Mouse (Mus musculus) CH12F3 (cell line): Measurements from ENCODE around the gene Spint3.
"Not testable (repeated sequence)": the region's sequence is repeated elsewhere in the genome, so short reads cannot be mapped to it uniquely, and the experiment has no call there.

Experiments used
- in situ Hi-C: fragments of 300-500 bp; cut with MboI; formaldehyde crosslinking; loops from 2 replicates; pipeline ENCODE4 v1.14.3; 2020; ENCODE audit warnings: low sequenced_read_pairs

Gene Spint3

DNA sequence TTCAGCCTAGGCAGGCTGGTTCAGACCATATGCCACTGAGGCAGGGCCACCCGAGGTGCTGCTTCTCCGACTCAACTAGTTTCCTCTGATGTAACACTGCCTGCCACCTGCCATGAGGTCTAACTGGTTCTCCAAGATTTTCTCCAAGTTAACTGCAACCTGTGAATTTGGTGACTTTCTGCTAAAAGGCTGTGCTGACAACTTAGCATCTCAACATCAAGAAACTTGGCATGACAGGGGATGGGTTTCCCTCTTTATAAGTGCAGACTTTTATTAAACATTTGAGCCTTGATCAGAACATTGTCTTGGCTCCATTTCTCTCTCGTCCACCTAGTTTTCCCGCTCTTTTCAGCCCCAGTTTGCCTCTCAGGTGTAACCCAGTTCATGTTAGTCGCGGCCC lies at the start of gene Spint3:
Gene Spint3, minus strand, starts transcription at position 101 of the 400 bp plus-strand sequence.
- in situ Hi-C loops = not testable (repeated sequence)

- in situ Hi-C loops = no loop called here
Measured at GRCm38 (mm10) chr2:164621775-164622174, 48.5 kb upstream of the Spint3 start.

DNA sequence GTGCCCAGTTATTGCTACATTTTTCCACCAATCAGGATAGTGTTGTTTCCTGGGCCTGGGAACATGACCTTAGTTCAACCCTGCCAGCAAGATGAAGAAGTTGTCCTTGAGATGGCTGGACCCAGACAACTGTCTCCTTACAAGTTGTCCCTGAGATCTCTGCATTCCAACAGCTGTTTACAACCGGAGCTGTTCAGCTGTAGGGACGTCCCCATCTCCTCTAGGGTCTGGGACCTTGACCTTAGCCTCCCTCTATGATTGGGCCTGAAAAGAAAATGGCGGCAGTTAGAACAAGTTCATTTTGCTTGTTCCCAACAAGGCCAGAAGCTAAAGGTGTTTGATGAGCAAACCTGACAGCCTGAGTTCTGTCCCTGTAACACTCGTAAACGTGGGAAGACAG lies 45.8 kb upstream of the Spint3 start:
- in situ Hi-C loops = no loop called here

DNA sequence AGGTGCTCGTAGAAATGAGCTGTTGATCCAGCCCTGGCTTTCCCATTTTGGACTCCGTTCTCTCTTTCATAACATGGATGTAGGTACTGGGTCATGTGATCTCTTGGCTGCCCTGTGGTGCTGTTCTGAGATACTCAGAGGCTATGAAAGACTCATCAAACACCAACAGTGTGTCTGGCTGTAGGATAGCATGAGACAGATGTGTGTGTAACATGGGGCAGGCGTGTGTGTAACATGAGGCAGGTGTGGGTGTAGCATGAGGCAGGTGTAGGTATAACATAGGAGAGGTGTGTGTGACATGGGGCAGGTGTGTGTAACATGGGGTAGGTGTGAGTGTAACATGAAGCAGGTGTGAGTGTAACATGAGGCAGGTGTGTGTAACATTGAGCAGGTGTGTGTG lies 42.1 kb upstream of the Spint3 start:
- in situ Hi-C loops = no loop called here

DNA sequence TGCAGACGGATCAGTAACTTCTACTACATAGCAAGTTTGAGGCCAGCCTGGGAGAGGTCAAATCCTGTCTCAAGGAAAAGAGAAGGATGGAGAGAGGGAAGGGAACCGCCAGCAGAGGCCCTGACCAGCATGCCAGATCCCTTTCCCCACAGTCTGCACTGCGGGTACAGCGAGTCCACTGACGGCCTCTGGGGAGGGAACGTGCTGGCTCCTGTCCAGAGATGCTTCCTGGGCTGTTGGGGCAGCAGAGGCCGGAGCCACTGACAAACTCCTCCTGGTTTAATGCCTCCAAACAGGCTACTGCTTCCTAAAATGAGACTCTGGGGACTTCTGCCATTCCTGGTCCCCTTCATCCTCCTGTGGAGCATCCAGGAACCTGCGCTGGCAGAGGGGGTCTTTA lies 40.2 kb upstream of the Spint3 start, which contains the start of the genes Wfdc6b and Wfdc8:
Gene Wfdc6b, plus strand, starts transcription at position 52 of the 400 bp plus-strand sequence.
Gene Wfdc8, minus strand, starts transcription at position 156 of the 400 bp plus-strand sequence.
- in situ Hi-C loops = not testable (repeated sequence)

GRCm38 (mm10) chr2:164608781-164609180 lies 35.5 kb upstream of the Spint3 start:
- in situ Hi-C loops = loop anchor here (10.0 kb wide), 1 partner anchor 116 kb away; no protein-coding TSS in a partner anchor

GRCm38 (mm10) chr2:164604411-164604810 lies 31.2 kb upstream of the Spint3 start:
- in situ Hi-C loops = loop anchor here (10.0 kb wide), 1 partner anchor 120 kb away; no protein-coding TSS in a partner anchor

- in situ Hi-C loops = loop anchor here (10.0 kb wide), 1 partner anchor 121 kb away; no protein-coding TSS in a partner anchor
Measured at GRCm38 (mm10) chr2:164603482-164603881, 30.2 kb upstream of the Spint3 start.

DNA sequence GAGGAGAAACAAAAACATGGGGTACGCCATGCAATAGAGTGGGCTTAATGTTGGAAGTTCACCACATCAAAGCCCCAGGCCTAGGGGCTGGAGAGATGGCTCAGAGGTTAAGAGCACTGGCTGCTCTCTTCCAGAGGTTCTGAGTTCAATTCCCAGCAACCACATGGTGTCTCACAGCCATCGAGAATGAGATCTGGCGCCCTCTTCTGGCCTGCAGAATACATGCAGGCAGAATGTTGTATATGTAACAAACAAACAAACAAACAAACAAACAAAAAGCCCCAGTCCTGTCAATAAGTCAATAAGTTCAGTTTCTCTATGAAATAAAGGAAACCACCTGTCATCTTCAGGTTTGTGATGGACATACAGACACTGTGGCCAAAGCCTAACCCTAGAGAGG lies 26.9 kb upstream of the Spint3 start:
- in situ Hi-C loops = loop anchor here (10.0 kb wide), 1 partner anchor 125 kb away; no protein-coding TSS in a partner anchor

- in situ Hi-C loops = no loop called here
Measured at GRCm38 (mm10) chr2:164593494-164593893, 20.2 kb upstream of the Spint3 start, which contains the start of gene Eppin. Gene Eppin (minus strand): TSS chr2:164593594.

DNA sequence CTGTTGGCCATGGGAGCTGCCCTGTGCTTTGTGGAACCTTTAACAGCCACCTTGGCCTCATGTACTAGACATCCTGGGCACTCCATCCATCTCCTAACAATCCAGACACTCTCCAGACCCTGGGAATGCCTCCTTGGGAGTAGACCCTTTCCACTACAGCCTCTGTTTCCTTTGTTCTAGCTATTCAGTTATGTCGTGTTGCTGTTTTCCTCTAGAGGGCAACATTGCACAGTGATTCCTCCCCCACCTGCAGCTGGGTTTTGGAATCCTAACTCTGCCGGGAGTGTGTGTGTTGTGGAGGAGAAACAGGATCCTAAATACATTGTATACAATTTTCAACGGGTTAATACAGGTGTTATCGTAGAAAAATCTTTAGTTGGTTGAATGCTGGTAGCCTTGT lies 18.8 kb upstream of the Spint3 start:
- in situ Hi-C loops = no loop called here

DNA sequence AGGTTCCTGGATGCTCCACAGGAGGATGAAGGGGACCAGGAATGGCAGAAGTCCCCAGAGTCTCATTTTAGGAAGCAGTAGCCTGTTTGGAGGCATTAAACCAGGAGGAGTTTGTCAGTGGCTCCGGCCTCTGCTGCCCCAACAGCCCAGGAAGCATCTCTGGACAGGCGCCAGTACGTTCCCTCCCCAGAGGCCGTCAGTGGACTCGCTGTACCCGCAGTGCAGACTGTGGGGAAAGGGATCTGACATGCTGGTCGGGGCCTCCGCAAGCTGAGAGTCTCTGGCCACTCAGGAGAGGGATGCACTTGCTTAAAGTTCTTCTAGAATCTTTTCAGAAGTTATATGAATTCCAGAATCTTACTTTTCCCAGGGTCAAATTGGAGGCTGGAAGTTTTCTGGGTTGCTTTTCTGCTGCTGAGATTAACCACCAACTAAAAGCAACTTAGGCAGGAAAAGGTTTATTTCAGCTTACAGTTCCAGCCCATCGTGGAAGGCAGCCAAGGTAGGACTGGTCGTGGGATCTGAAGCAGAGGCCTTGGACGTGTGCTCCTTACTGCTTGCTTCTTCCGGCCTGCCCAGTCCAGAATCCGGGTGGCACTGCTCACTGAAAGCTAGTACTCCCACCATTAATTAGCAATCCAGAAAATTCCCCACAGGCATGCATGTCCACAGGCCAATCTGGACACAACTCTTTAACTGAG lies 11.9 kb upstream of the Spint3 start, which contains the start of gene Wfdc6a:
Gene Wfdc6a, minus strand, starts transcription at position 423 of the 701 bp plus-strand sequence.
- in situ Hi-C loops = not testable (repeated sequence)

DNA sequence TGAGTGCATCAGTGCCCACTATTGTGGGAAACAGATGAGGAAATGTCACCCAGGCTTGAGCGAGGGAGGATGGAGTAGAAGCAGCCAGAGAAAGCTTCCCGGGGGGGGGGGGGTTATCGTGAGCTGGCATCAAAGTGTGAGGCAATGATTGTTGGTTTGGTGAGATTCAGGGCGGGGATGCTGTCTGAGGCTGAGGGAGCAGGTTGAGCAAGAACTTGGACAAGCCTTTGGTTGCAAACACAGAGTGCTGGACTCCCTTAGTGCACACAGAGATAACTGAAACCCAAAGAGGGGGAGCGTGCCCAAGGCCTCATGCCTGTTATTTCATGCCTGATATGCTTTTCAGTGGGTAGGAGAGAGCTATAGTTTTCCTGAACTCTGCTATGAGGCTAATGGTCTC lies 5.8 kb downstream of the Spint3 start:
- in situ Hi-C loops = no loop called here

DNA sequence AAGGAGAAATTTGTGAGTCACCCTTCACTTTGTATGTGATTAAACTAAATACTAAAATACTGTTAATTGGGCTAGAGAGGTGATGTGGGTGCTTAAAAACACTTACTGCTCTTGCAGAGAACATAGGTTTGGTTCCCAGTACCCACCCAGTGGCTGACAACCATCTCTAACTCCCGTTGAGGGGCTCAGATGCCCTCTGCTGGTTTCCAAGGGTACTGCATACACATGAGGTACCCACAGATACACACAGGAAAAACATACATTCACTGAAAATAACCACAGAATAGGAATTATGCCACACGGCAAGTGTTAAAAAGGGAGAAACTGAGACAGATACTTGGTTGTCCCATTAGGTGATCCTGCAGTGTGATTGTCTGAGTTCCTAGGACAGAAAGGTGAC lies 6.3 kb downstream of the Spint3 start:
- in situ Hi-C loops = no loop called here

DNA sequence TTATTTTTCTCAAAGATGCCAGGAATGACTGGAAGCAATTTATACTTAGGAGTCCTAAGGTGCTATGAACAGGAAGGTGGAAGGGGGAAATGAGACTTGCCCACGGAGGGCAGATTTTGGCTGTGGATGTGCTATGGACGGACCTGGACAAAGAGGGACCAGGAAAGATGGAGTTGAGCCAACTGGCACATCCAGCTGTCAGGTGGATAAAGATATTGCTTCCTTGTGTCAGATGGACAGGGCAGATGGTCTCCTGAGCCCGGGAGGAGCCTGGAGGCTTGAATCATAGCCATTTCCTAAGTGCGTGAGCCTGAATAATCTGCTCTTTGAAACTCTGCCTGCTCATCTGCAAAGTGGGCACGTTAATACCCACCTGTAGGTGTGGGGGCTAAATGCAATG lies 8.9 kb downstream of the Spint3 start:
- in situ Hi-C loops = no loop called here

DNA sequence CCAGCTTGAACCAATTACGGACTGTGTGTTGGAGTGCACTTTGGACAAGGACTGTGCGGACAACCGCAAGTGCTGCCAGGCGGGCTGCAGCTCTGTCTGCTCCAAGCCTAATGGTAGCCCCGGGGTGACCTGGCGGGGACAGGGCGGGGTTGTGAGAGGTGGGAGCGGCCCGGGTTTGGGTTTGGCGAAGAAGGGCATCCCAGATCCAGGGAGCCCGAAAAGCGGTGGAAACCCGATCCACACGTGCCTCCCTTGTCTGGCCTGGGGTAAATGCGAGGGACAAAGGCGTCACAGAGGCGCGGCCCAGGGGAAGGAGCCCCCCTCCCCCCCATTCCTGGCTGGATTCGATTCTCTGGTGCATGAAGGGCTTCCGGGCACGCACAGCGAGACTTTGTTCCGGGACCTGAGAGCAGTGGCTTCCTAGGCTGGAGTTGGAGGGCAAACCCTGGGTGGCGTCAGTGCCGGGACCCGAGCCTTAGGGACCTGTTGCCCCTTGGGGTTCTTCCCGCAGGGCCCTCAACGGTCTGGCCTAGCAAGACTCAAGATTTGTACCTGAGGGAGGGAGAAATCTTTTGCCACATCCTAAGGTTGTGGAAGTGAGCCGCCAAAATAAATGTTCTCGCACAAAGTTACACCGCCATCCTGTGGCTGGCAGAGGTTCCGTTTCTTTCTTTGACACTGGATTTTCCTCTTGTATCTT lies 9.8 kb downstream of the Spint3 start:
- in situ Hi-C loops = no loop called here

GRCm38 (mm10) chr2:164562391-164563188 lies 10.7 kb downstream of the Spint3 start, which contains the start of gene Wfdc2:
Gene Wfdc2 (plus strand): TSS chr2:164562413.
- in situ Hi-C loops = no loop called here

DNA sequence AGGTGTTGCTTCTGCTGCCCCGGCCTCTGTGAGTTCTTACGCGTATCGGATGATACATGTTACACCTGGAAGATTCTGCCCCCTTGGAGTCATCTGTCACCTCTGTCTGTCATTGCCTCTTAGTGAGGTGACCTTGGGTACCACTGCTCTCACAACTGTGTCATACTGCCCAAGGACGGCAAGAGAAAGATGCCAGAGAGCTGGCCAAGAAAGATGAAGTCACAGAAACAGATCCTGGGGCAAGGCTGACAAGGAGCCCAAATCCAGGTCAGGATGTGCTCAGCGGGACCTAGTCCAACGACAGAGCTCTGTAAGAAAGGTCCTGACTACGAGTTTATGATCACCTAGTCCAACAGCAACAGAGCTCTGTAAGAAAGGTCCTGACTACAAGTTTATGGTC lies 13.2 kb downstream of the Spint3 start:
- in situ Hi-C loops = no loop called here

DNA sequence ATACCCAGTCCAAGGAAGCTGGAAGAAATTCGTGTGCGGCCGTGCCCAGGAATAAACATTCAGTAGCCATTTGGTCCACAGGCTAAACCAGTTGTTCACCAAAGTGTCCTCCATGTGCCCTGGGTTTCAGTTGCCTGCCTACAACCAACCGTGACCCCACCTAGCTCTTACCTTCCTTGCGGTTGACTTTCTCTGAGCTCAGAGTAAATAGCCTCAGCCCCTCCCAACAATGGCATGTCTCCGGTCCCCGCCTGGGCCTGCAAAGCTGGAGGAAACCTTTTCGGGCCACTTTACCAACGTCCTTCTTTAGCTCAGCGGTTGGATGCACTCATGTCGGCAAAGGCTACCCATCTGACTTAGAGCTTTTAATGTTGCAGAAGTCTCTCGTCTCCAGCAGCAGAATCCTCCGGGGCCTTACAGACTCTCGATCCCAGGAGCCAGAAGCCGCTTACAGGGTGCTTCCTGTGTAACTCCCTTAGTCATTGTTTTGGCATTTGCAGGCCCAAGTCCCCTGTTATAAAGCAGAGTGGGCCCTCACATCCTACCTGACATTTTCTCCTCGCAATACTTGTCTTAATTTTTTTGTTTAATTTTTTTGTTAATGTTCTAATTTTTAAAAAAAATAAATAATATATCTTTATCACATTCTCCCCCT lies 14.1 kb downstream of the Spint3 start:
- in situ Hi-C loops = no loop called here

GRCm38 (mm10) chr2:164558426-164558825 lies 14.8 kb downstream of the Spint3 start:
- in situ Hi-C loops = no loop called here
